Mouse (Mus musculus): Measurements from ENCODE around the gene Vmn1r227.

Vmn1r227 gene

GRCm38 (mm10) chr17:20729543-20729942, at the start of gene Vmn1r227:
Gene Vmn1r227, plus strand, starts transcription at chr17:20729843.
- DNase-seq (ENCODE audit: inconsistent ontology term), result no peak

GRCm38 (mm10) chr17:20682543-20682942, 47.1 kb upstream of the Vmn1r227 start, which contains the start of gene Vmn1r226:
Gene Vmn1r226, plus strand, starts transcription at chr17:20682843.
- DNase-seq (ENCODE audit: inconsistent ontology term), result no peak

GRCm38 (mm10) chr17:20786057-20786456, 56.4 kb downstream of the Vmn1r227 start, which contains the start of gene Vmn1r228:
Gene Vmn1r228, minus strand, starts transcription at chr17:20786157.
- DNase-seq (ENCODE audit: inconsistent ontology term), result no peak

Measured in Muller cell, postnatal 12 days (primary cell).